21 mouse cellular contexts compared by ENCODE assay signal in genomic region chr1:53781311-53781710, GRCm38 (mm10). TPM values are rescaled to one million over a fixed set of nuclear protein-coding genes. Genes with fewer than 3 reads are reported as not detected.
A peak's percentile ranks its signal among the peaks of the same experiment; 100 is the strongest.
DNase-seq lines count a peak whose midpoint lies in the region; ATAC-seq and TF ChIP-seq lines count a peak whose summit lies in the region.
"Had no signal": no experiment of that assay in that cellular context is flagged by ENCODE, and none has a peak within 500 bp of the region (broad histone marks: within the 10 kb centered on the region; RNA-seq: fewer than 3 reads in every experiment).

No protein-coding gene starts in this region.

- TF ChIP-seq EP300 in stomach, postnatal 0 days (optimal IDR thresholded peaks at IDR 0.05), result no peak

- no peak for DNase-seq in gastrocnemius, adult 2 months
- DNase-seq in gastrocnemius, postnatal 4 days (ENCODE audit: low spot score in 2 of 2), result no peak
- peak; percentile 64 for DNase-seq in A20 (ENCODE audit: low read depth, low spot score)
- peak; percentile 60 for DNase-seq in splenic B cell, adult 2 months (ENCODE audit: low read depth, low spot score)
- DNase-seq in hindbrain, embryonic 14.5 days (ENCODE audit: low spot score), result no peak
- no peak for DNase-seq in adrenal gland, postnatal 14 days
- no peak for DNase-seq in stomach, postnatal 0 days (ENCODE audit: low spot score)
- DNase-seq: adrenal gland, postnatal 10 days; cerebellum, adult 9-11 months; gastrocnemius, postnatal 14 days; heart, adult 18-20 months; kidney, postnatal 36 days; lung, embryonic 14.5 days; midbrain, embryonic 14.5 days had no signal

- intact Hi-C loops in gastrocnemius, adult 2 months (cut with DNase I), result no loop called here

- no peaks in the 10 kb centered on the region for H3K4me1 ChIP-seq in hindbrain, embryonic 14.5 days (replicated peaks; ENCODE audit: control insufficient read depth, insufficient read depth, low read length)
- no peaks in the 10 kb centered on the region for H3K4me1 ChIP-seq in stomach, postnatal 0 days (replicated peaks; ENCODE audit: control insufficient read depth, insufficient read depth)
- H3K4me1 ChIP-seq: embryonic facial prominence, embryonic 10.5 days; intestine, embryonic 15.5 days; limb, embryonic 12.5 days had no signal

- H3K27ac ChIP-seq in gastrocnemius, adult 2 months, result peak overlapping the region; percentile 16; the same call in 1 of the 2 replicates
- no peak overlapping the region for H3K27ac ChIP-seq in hindbrain, embryonic 14.5 days
- H3K27ac ChIP-seq in stomach, postnatal 0 days (replicated peaks), result no peak overlapping the region
- H3K27ac ChIP-seq: embryonic facial prominence, embryonic 10.5 days; forebrain, embryonic 15.5 days; hindbrain, embryonic 13.5 days; intestine, embryonic 15.5 days; limb, embryonic 12.5 days; neural tube, embryonic 13.5 days had no signal

- no peaks in the 10 kb centered on the region for H3K9me3 ChIP-seq in hindbrain, embryonic 14.5 days (ENCODE audit: control insufficient read depth, low read length)
- no peaks in the 10 kb centered on the region for H3K9me3 ChIP-seq in stomach, postnatal 0 days (ENCODE audit: control insufficient read depth, low read length)
- H3K9me3 ChIP-seq: embryonic facial prominence, embryonic 10.5 days; forebrain, embryonic 15.5 days; hindbrain, embryonic 13.5 days; intestine, embryonic 15.5 days; limb, embryonic 12.5 days; neural tube, embryonic 13.5 days had no signal

- no peak overlapping the region for H3K4me2 ChIP-seq in hindbrain, embryonic 14.5 days (replicated peaks)
- H3K4me2 ChIP-seq in stomach, postnatal 0 days (replicated peaks; ENCODE audit: low read depth), result no peak overlapping the region
- H3K4me2 ChIP-seq: forebrain, embryonic 15.5 days; hindbrain, embryonic 13.5 days; intestine, embryonic 15.5 days; limb, embryonic 12.5 days; lung, embryonic 14.5 days; neural tube, embryonic 13.5 days had no signal

- H3K27me3 ChIP-seq in splenic B cell, adult 2 months (ENCODE audit: control insufficient read depth, insufficient read depth, low read length, poor library complexity, severe bottlenecking), result no peaks in the 10 kb centered on the region
- H3K27me3 ChIP-seq in hindbrain, embryonic 14.5 days (ENCODE audit: control insufficient read depth, insufficient read depth, low read length), result no peaks in the 10 kb centered on the region
- H3K27me3 ChIP-seq in stomach, postnatal 0 days (ENCODE audit: control insufficient read depth, insufficient read depth, low read length), result no peaks in the 10 kb centered on the region
- H3K27me3 ChIP-seq: forebrain, embryonic 15.5 days; hindbrain, embryonic 13.5 days; intestine, embryonic 15.5 days; limb, embryonic 12.5 days; neural tube, embryonic 13.5 days had no signal

- ATAC-seq in activated CD4-positive, CD25-positive, alpha-beta regulatory T cell, adult 4 months, result peak; percentile 11
- ATAC-seq in hindbrain, embryonic 14.5 days (ENCODE audit: low FRiP score), result no peak
- no peak for ATAC-seq in stomach, postnatal 0 days (ENCODE audit: low FRiP score, low TSS enrichment)
- ATAC-seq: forebrain, embryonic 15.5 days; intestine, embryonic 15.5 days had no signal

- no peak for TF ChIP-seq CTCF in gastrocnemius, adult 2 months (IDR thresholded peaks at IDR 0.05)
- no peak for TF ChIP-seq CTCF in stomach, postnatal 0 days (IDR thresholded peaks at IDR 0.05; ENCODE audit: low read depth)

- peak overlapping the region; percentile 9 for H3K4me3 ChIP-seq in gastrocnemius, adult 2 months
- no peak overlapping the region for H3K4me3 ChIP-seq in hindbrain, embryonic 14.5 days (replicated peaks; ENCODE audit: low read length)
- H3K4me3 ChIP-seq in stomach, postnatal 0 days (ENCODE audit: low read depth, low read length), result no peak overlapping the region
- H3K4me3 ChIP-seq: embryonic facial prominence, embryonic 10.5 days; forebrain, embryonic 15.5 days; hindbrain, embryonic 13.5 days; intestine, embryonic 15.5 days; limb, embryonic 12.5 days; neural tube, embryonic 13.5 days had no signal

- H3K36me3 ChIP-seq in splenic B cell, adult 2 months (ENCODE audit: control insufficient read depth, insufficient read depth, low read length, poor library complexity, severe bottlenecking), result peaks cover 7% of the 10 kb centered on the region; the same call in 1 of the 2 replicates
- H3K36me3 ChIP-seq in hindbrain, embryonic 14.5 days (replicated peaks; ENCODE audit: control insufficient read depth, insufficient read depth), result no peaks in the 10 kb centered on the region
- no peaks in the 10 kb centered on the region for H3K36me3 ChIP-seq in stomach, postnatal 0 days (ENCODE audit: control insufficient read depth, insufficient read depth, low read length)
- H3K36me3 ChIP-seq: embryonic facial prominence, embryonic 10.5 days; forebrain, embryonic 15.5 days; hindbrain, embryonic 13.5 days; intestine, embryonic 15.5 days; limb, embryonic 12.5 days; neural tube, embryonic 13.5 days had no signal

- no peak overlapping the region for H3K9ac ChIP-seq in hindbrain, embryonic 14.5 days
- no peak overlapping the region for H3K9ac ChIP-seq in stomach, postnatal 0 days (ENCODE audit: low read length)
- H3K9ac ChIP-seq: forebrain, embryonic 15.5 days; hindbrain, embryonic 13.5 days; intestine, embryonic 15.5 days; limb, embryonic 12.5 days; lung, embryonic 14.5 days; neural tube, embryonic 13.5 days had no signal

- 82% methylated on average over 1 of the region's 1 CpGs for WGBS in hindbrain, embryonic 14.5 days
- WGBS in stomach, postnatal 0 days, result 80% methylated on average over 1 of the region's 1 CpGs

RNA-seq across cellular contexts. Expression of gene Stk17b, which starts 3.7 kb away (rescaled TPM):
- total RNA-seq in gastrocnemius, adult 2 months (2021), result 1 to 10 TPM; 6.0 to 6.7 TPM
- total RNA-seq in gastrocnemius, postnatal 4 days (2021), result 10 to 100 TPM; 16.8 to 18.5 TPM
- 100 to 1,000 TPM; 437 to 475 TPM for polyA plus RNA-seq in activated CD4-positive, CD25-positive, alpha-beta regulatory T cell, adult 4 months (2017; shearing (Covaris generic))
- polyA plus RNA-seq in hindbrain, embryonic 14.5 days (2014; fragmentation: Nextera tagmentation; extraction: Ambion mirVana), result 5.6 and 7.1 TPM in 2 replicates
- 17.3 and 28.2 TPM in 2 replicates for total RNA-seq in adrenal gland, postnatal 14 days (2021)
- polyA plus RNA-seq in stomach, postnatal 0 days (2015; fragmentation: Nextera tagmentation; extraction: Ambion mirVana), result 12.8 and 14.6 TPM in 2 replicates

Comparison
In these comparisons a context has a peak if more than half of its experiments do, and no peak if none do; other contexts are left out.
1. DNase-seq: peak in A20 (single experiment) and splenic B cell, adult 2 months (single experiment); none in gastrocnemius, adult 2 months (single experiment), gastrocnemius, postnatal 4 days (0 of 2), hindbrain, embryonic 14.5 days (single experiment), adrenal gland, postnatal 14 days (single experiment) and stomach, postnatal 0 days (single experiment).